Mouse (Mus musculus) C2C12 (cell line): ENCODE measurements around the gene Ier5l.

Experiments used
- CTCF ChIP-seq: IDR thresholded peaks from one replicate; pipeline ENCODE4 v1.5.1; 2011; ENCODE audit not compliant: control insufficient read depth, insufficient read depth, insufficient read length
- MAX ChIP-seq: IDR thresholded peaks from one replicate; pipeline ENCODE4 v1.6.1; 2011; ENCODE audit warnings: mild to moderate bottlenecking, control low read depth

GRCm38 (mm10) chr2:30469796-30470142, 4.2 kb downstream of the Ier5l start:
- peak; percentile 79 for TF ChIP-seq CTCF
- no peak for TF ChIP-seq MAX
